Mouse (Mus musculus) left cerebral cortex, postnatal 4 days (tissue): ENCODE data around the gene Arhgap44. TPM values are rescaled to one million over a fixed set of nuclear protein-coding genes. Genes with fewer than 3 reads are reported as not detected.

Experiments
- DNase-seq: peaks from one replicate; pipeline ENCODE4 v3.0.0-alpha.2; 2022
- intact Hi-C: fragments of 180-260 bp; cut with DNase I; formaldehyde crosslinking; loops from one replicate; pipeline ENCODE4 v1.15.1; 2025
- total RNA-seq, 2 experiments: library from RNA; stranded (reverse); gene quantifications; 2 replicates each; pipeline ENCODE4 v1.2.3; 2021

Gene Arhgap44
- 10 to 100 TPM; 64.0 to 68.3 TPM for total RNA-seq

- DNase-seq, result peak; percentile 75
- intact Hi-C loops, result no loop called here
Measured at GRCm38 (mm10) chr11:65162767-65163120, at the start of gene Arhgap44. Gene Arhgap44, minus strand, starts transcription at chr11:65162961.

GRCm38 (mm10) chr11:65211701-65212100 lies 48.9 kb upstream of the Arhgap44 start:
- intact Hi-C loops, result no loop called here
- DNase-seq, result no peak

GRCm38 (mm10) chr11:65209441-65209840 lies 46.7 kb upstream of the Arhgap44 start:
- intact Hi-C loops, result no loop called here
- DNase-seq, result no peak

- peak; percentile 9 for DNase-seq
- intact Hi-C loops, result no loop called here
Measured at GRCm38 (mm10) chr11:65205306-65205705, 42.5 kb upstream of the Arhgap44 start.

GRCm38 (mm10) chr11:65204651-65205050 lies 41.9 kb upstream of the Arhgap44 start:
- intact Hi-C loops, result no loop called here
- DNase-seq, result no peak

GRCm38 (mm10) chr11:65203020-65203419 lies 40.3 kb upstream of the Arhgap44 start:
- intact Hi-C loops, result no loop called here
- DNase-seq, result no peak

- intact Hi-C loops, result no loop called here
Measured at GRCm38 (mm10) chr11:65202236-65202635, 39.5 kb upstream of the Arhgap44 start.

GRCm38 (mm10) chr11:65198026-65198425 lies 35.3 kb upstream of the Arhgap44 start:
- intact Hi-C loops, result loop anchor here (5.0 kb wide), 2 partner anchors 59 to 479 kb away; no protein-coding TSS in a partner anchor
- DNase-seq, result no peak

More at GRCm38 (mm10) chr11:65202236-65202635, 39.5 kb upstream of the Arhgap44 start:
- DNase-seq, result no peak

GRCm38 (mm10) chr11:65197280-65197679 lies 34.5 kb upstream of the Arhgap44 start:
- intact Hi-C loops, result loop anchor here (5.0 kb wide), 2 partner anchors 60 to 480 kb away; no protein-coding TSS in a partner anchor
- DNase-seq, result peak; percentile 74

GRCm38 (mm10) chr11:65186974-65187373 lies 24.2 kb upstream of the Arhgap44 start:
- no peak for DNase-seq
- intact Hi-C loops, result no loop called here

GRCm38 (mm10) chr11:65185114-65185513 lies 22.4 kb upstream of the Arhgap44 start:
- intact Hi-C loops, result no loop called here
- DNase-seq, result no peak

GRCm38 (mm10) chr11:65170121-65170750 lies 7.5 kb upstream of the Arhgap44 start:
- intact Hi-C loops, result no loop called here
- DNase-seq, result no peak

- intact Hi-C loops, result no loop called here
- DNase-seq, result peak; percentile 43
Measured at GRCm38 (mm10) chr11:65161881-65162766, 637 bp downstream of the Arhgap44 start.

GRCm38 (mm10) chr11:65160991-65161880 lies 1.5 kb downstream of the Arhgap44 start:
- intact Hi-C loops, result no loop called here
- DNase-seq, result no peak

- intact Hi-C loops, result loop anchor here (10.0 kb wide), 1 partner anchor 75 kb away; no protein-coding TSS in a partner anchor
- DNase-seq, result no peak
Measured at GRCm38 (mm10) chr11:65159791-65160190, 3.0 kb downstream of the Arhgap44 start, which contains the start of gene 1700086D15Rik. Gene 1700086D15Rik, minus strand, starts transcription at chr11:65159891.

GRCm38 (mm10) chr11:65158658-65158990 lies 4.1 kb downstream of the Arhgap44 start:
- no peak for DNase-seq
- intact Hi-C loops, result loop anchor here (10.0 kb wide), 1 partner anchor 74 kb away; no protein-coding TSS in a partner anchor

- DNase-seq, result no peak
- intact Hi-C loops, result loop anchor here (10.0 kb wide), 1 partner anchor 73 kb away; no protein-coding TSS in a partner anchor
Measured at GRCm38 (mm10) chr11:65157966-65158657, 4.6 kb downstream of the Arhgap44 start.

- intact Hi-C loops, result loop anchor here (10.0 kb wide), 1 partner anchor 68 kb away; no protein-coding TSS in a partner anchor
- no peak for DNase-seq
Measured at GRCm38 (mm10) chr11:65153006-65153405, 9.8 kb downstream of the Arhgap44 start.

GRCm38 (mm10) chr11:65148441-65148840 lies 14.3 kb downstream of the Arhgap44 start:
- no peak for DNase-seq
- intact Hi-C loops, result no loop called here

GRCm38 (mm10) chr11:65142838-65143417 lies 19.8 kb downstream of the Arhgap44 start:
- intact Hi-C loops, result no loop called here
- DNase-seq, result no peak
